Mouse (Mus musculus) ES-CJ7 (cell line): Measurements from ENCODE around the gene Ap3s2.

Experiments used
- DNase-seq: peaks from one replicate; pipeline ENCODE4 v3.0.0; 2011; ENCODE audit warnings: low read depth, low spot score

Ap3s2 gene

GRCm38 (mm10) chr7:79847456-79848451 lies 72.7 kb downstream of the Ap3s2 start:
- peak; percentile 35 for DNase-seq

- DNase-seq = no peak
Measured at GRCm38 (mm10) chr7:79846342-79846741, 74.1 kb downstream of the Ap3s2 start.

- DNase-seq = no peak
Measured at GRCm38 (mm10) chr7:79844090-79844802, 76.2 kb downstream of the Ap3s2 start.

- DNase-seq = no peak
Measured at GRCm38 (mm10) chr7:79842163-79842562, 78.3 kb downstream of the Ap3s2 start.

GRCm38 (mm10) chr7:79837247-79837646 lies 83.2 kb downstream of the Ap3s2 start:
- no peak for DNase-seq

- no peak for DNase-seq
Measured at GRCm38 (mm10) chr7:79835196-79835595, 85.3 kb downstream of the Ap3s2 start.

GRCm38 (mm10) chr7:79832980-79833379 lies 87.5 kb downstream of the Ap3s2 start:
- no peak for DNase-seq

GRCm38 (mm10) chr7:79831585-79831984 lies 88.9 kb downstream of the Ap3s2 start:
- no peak for DNase-seq

- no peak for DNase-seq
Measured at GRCm38 (mm10) chr7:79831145-79831544, 89.3 kb downstream of the Ap3s2 start.

GRCm38 (mm10) chr7:79828341-79828740 lies 92.1 kb downstream of the Ap3s2 start:
- DNase-seq = no peak
